Mouse (Mus musculus) CD4-positive, CD25-positive, alpha-beta regulatory T cell, adult 2 months (primary cell): Measurements from ENCODE around the gene Slx.
"Not testable (repeated sequence)": the region's sequence is repeated elsewhere in the genome, so short reads cannot be mapped to it uniquely, and the experiment has no call there.

Experiments
- DNase-seq: peaks from one replicate; pipeline ENCODE4 v3.0.0-alpha.2; 2012; ENCODE audit warnings: low read depth, low spot score

Gene Slx

GRCm38 (mm10) chrX:26545465-26545864 lies at the start of gene Slx:
Gene Slx (minus strand): TSS chrX:26545565.
- DNase-seq = not testable (repeated sequence)
